In the genomic region with DNA sequence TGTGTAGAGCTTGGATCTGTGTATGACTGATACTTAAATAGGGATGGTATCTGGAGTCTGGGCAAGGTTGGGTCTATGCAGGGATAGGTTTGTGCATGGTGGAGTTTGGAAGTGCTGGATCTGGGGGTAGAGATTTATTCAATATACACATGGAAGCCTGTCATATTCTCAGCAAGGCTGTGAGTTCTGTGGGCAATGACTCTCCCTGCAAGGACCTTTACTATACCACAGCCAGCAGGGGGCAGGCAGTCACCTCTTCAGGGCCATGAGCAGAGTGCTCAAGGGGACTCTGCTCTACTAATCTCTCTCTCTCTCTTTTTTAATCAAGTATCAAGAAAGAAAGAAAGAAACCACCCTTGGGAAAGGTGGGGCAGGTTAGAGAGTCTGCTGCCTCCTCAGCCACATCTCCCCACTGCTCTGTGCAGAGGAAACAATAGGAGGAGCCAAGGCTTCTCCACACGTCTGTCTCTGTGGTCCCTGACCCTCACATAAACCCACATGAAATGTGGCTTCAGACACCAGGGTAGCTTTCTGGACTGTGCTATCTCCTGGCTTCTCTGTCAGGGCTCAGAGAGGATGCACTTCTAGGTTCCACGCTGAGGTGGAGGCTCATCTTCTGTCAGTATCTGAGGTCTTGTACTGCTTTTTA, we compare ENCODE assay signal across 9 mouse cellular contexts. TPM values are rescaled to one million over a fixed set of nuclear protein-coding genes. Genes with fewer than 3 reads are reported as not detected.
DNase-seq lines count a peak whose midpoint lies in the region; ATAC-seq lines count a peak whose summit lies in the region.
"Had no signal": no experiment of that assay in that cellular context is flagged by ENCODE, and none has a peak within 500 bp of the region (broad histone marks: within the 10 kb centered on the region; RNA-seq: fewer than 3 reads in every experiment).

No protein-coding gene starts in this region.

- H3K9ac ChIP-seq in heart, embryonic 16.5 days (ENCODE audit: low read length): no peak overlapping the region
- H3K9ac ChIP-seq in liver, embryonic 16.5 days (ENCODE audit: low read depth, low read length): no peak overlapping the region
- H3K9ac ChIP-seq: heart, embryonic 13.5 days had no signal

- 23% methylated on average over 2 of the region's 2 CpGs for WGBS in heart, embryonic 16.5 days
- WGBS in liver, embryonic 16.5 days (ENCODE audit: insufficient replicate concordance): 29% methylated on average over 2 of the region's 2 CpGs

- H3K36me3 ChIP-seq in heart, embryonic 16.5 days (ENCODE audit: control insufficient read depth, insufficient read depth): no peaks in the 10 kb centered on the region
- no peaks in the 10 kb centered on the region for H3K36me3 ChIP-seq in liver, embryonic 16.5 days (ENCODE audit: control insufficient read depth, insufficient read depth)
- H3K36me3 ChIP-seq: heart, embryonic 13.5 days had no signal

- H3K27ac ChIP-seq in heart, embryonic 16.5 days (ENCODE audit: low read length): no peak overlapping the region
- no peak overlapping the region for H3K27ac ChIP-seq in liver, embryonic 16.5 days (ENCODE audit: low read length)
- H3K27ac ChIP-seq: heart, embryonic 13.5 days had no signal

- H3K27me3 ChIP-seq in heart, embryonic 16.5 days (ENCODE audit: control insufficient read depth, insufficient read depth, low read length): no peaks in the 10 kb centered on the region
- H3K27me3 ChIP-seq in liver, embryonic 16.5 days (ENCODE audit: control insufficient read depth, insufficient read depth, low read depth, low read length): no peaks in the 10 kb centered on the region
- H3K27me3 ChIP-seq: heart, embryonic 13.5 days had no signal

- no peak overlapping the region for H3K4me2 ChIP-seq in heart, embryonic 16.5 days (ENCODE audit: low read depth, low read length)
- no peak overlapping the region for H3K4me2 ChIP-seq in liver, embryonic 16.5 days (ENCODE audit: low read depth, low read length)
- H3K4me2 ChIP-seq: heart, embryonic 13.5 days had no signal

- DNase-seq in CD4-positive, CD25-positive, alpha-beta regulatory T cell, adult 2 months (ENCODE audit: low read depth, low spot score): peak; percentile 65
- peak; percentile 74 for DNase-seq in adipocyte (ENCODE audit: low spot score)
- peak; percentile 78 for DNase-seq in embryo, embryonic 11 days
- peak; percentile 73 for DNase-seq in kidney, postnatal 14 days
- peak; percentile 76 for DNase-seq in urinary bladder, postnatal 14 days (ENCODE audit: low spot score)

- H3K4me3 ChIP-seq in heart, embryonic 16.5 days (ENCODE audit: low read length): no peak overlapping the region
- no peak overlapping the region for H3K4me3 ChIP-seq in liver, embryonic 16.5 days (ENCODE audit: low read depth, low read length)
- H3K4me3 ChIP-seq: heart, embryonic 13.5 days had no signal

- H3K4me1 ChIP-seq in heart, embryonic 16.5 days (ENCODE audit: control insufficient read depth, insufficient read depth, low read length): peaks cover 16% of the 10 kb centered on the region
- no peaks in the 10 kb centered on the region for H3K4me1 ChIP-seq in liver, embryonic 16.5 days (ENCODE audit: control insufficient read depth, low read depth, low read length)

- H3K9me3 ChIP-seq in heart, embryonic 16.5 days (replicated peaks; ENCODE audit: control insufficient read depth, low read length): no peaks in the 10 kb centered on the region
- no peaks in the 10 kb centered on the region for H3K9me3 ChIP-seq in liver, embryonic 16.5 days (replicated peaks; ENCODE audit: control insufficient read depth, low read length)
- H3K9me3 ChIP-seq: heart, embryonic 13.5 days had no signal

- ATAC-seq in heart, embryonic 16.5 days (replicated peaks; ENCODE audit: extremely low read depth, insufficient read depth, low FRiP score): peak; percentile 74; the same call in 1 of the 2 replicates
- 0 out of 2 replicates have a peak, but pooled peaks have one; percentile 21 for ATAC-seq in liver, embryonic 16.5 days (ENCODE audit: low read depth)
- 0 out of 2 replicates have a peak, but pooled peaks have one; percentile 19 for ATAC-seq in neutrophil, adult 5-6 weeks (ENCODE audit: extremely low read depth, insufficient number of reproducible peaks, low FRiP score, poor library complexity, severe bottlenecking)

RNA-seq across cellular contexts. Expression of a gene that starts 24.4 kb away (rescaled TPM):
- 0.22 TPM in 1 of 2 replicates, not detected in the other for polyA plus RNA-seq in heart, embryonic 16.5 days (2015; fragmentation: Nextera tagmentation; extraction: Ambion mirVana)
- polyA plus RNA-seq in liver, embryonic 16.5 days (2015; fragmentation: Nextera tagmentation; extraction: Ambion mirVana): 0.02 TPM in 1 of 2 replicates, not detected in the other
- total RNA-seq in neutrophil, adult 5-6 weeks (2017): not detected in 2 replicates
- polyA plus RNA-seq: heart, embryonic 13.5 days had no signal

RNA-seq across cellular contexts. Expression of a gene that starts 34.7 kb away (rescaled TPM):
- polyA plus RNA-seq in heart, embryonic 16.5 days (2015; fragmentation: Nextera tagmentation; extraction: Ambion mirVana): 11.7 and 12.0 TPM in 2 replicates
- polyA plus RNA-seq in liver, embryonic 16.5 days (2015; fragmentation: Nextera tagmentation; extraction: Ambion mirVana): 7.2 and 7.3 TPM in 2 replicates
- total RNA-seq in neutrophil, adult 5-6 weeks (2017): 8.1 and 9.6 TPM in 2 replicates

Comparison
In these comparisons a context has a peak if more than half of its experiments do, and no peak if none do; other contexts are left out.
1. ATAC-seq: peak in every context shown above with its lines; median percentile 74 in heart, embryonic 16.5 days; 21 in liver, embryonic 16.5 days; 19 in neutrophil, adult 5-6 weeks.